Mouse (Mus musculus) bone marrow macrophage, adult 2 months (primary cell): ENCODE measurements around the gene AL731706.2.

ENCODE experiments used
- CTCF ChIP-seq: IDR thresholded peaks from 2 replicates; pipeline ENCODE4 v1.5.1; 2012; ENCODE audit warnings: low read depth, mild to moderate bottlenecking, low read length, moderate library complexity
- POLR2A ChIP-seq: IDR thresholded peaks from 2 replicates; pipeline ENCODE4 v1.6.1; 2012; ENCODE audit warnings: mild to moderate bottlenecking, low read depth, low read length, borderline replicate concordance

DNA sequence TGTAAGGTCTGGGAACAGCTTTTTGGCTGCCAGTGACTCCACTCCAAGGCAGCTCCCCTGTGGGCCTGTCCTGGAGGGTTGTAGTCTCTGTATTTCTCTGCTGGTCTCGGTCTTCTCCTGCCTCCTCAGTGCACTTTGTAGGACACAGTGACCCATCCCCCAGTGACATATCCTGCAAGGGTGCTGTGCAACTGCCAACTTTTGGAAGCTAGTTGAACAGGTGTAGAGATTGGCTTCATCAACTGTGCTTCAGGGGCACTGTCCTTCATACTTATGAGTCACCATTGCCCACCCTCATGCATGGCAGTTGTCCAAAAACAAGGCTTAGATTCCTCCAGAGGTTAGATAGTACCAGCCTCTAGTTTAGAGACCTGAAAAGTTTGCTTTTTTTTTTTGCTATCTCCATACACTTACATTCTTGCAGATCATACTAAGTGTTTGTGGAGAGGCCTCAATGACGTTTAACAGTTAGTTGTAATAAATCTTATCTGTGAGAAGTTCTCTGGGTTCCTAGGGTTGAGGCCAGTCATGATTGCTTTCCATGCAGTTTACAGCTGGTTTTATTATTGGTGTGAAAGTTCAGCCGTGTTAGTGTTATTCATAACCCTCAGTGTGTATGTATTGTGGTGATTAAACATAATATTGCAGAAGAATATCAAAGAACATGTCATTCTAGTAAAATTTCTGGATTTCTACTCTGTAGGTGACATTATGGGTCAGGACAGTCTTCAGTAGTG lies 34.9 kb upstream of the AL731706.2 start:
- TF ChIP-seq CTCF (no peak), POLR2A (no peak)
